Mouse (Mus musculus) thymus, postnatal 10 days (tissue): ENCODE results near the gene Xpr1.

Experiments
- DNase-seq, 2 experiments: peaks; one replicate each; pipeline ENCODE4 v3.0.0; 2021; ENCODE audit warnings: low spot score in 2 of 2

Xpr1 gene

DNA sequence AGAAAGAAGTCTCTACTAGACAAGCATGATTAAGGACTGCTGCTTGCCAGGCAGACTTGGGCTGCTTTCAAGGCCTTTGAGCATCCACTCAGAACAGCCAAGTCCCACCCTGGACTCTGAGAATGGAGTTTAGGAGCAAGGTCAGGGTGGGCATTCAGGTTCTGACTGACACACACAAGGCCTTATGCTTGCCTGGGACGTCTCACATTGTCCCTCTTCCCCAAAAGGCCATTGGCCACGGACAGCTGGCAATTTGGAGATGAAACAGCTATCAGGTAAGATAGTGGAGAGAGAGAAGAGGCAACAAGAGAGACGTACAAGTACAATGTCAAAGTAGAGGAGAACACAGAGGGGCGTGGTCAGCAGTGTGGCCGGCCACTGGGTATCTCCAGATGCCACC lies 165.6 kb downstream of the Xpr1 start:
- no peak for DNase-seq

DNA sequence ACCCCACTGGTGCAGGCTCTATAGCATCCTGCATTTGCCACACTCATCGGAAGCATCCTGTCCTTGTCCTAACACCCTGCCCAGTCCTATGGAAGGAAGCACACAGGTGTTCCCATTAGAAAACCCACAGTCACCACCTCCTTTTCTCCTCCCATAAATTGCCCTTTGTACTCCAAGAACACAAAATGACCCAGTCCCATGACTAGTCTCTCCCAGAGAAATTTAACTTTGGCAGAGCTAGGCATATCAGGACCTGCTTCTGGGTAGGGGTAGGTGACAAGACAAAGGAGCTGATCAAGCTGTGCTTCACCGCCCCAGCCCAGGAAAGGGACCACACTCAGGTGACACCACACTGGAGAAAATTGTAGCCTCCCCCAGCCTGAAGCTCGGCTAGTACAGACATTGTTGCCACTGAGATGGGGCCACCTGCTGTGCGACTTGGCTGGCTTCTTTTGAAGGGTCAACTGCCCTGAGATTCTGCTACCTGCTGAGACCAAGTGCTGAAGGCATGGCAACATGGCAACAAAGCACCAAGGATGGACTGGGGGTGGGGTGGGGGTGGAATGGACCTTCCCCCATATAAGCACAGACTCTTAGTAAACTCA lies 166.6 kb downstream of the Xpr1 start:
- DNase-seq, result no peak

DNA sequence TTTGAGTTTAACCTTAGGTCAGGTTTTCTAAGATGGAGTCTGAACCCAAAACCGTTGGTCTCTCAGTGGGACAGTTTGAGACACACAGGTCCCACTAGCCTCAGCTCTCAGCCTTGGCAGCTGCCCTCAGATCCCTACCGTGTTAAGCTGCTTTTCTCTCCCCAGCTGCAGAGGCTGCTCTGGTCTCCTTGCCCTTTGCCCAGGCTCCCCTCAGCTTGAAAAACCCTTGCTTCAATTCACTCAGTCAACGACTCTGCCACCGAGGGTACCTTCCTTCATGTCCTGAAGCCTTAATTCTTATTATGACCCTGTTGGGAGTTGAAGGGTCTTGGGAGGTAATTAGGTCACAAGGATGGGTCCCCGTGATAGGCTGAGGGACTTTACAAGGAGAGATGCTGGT lies 167.3 kb downstream of the Xpr1 start:
- DNase-seq, result no peak

DNA sequence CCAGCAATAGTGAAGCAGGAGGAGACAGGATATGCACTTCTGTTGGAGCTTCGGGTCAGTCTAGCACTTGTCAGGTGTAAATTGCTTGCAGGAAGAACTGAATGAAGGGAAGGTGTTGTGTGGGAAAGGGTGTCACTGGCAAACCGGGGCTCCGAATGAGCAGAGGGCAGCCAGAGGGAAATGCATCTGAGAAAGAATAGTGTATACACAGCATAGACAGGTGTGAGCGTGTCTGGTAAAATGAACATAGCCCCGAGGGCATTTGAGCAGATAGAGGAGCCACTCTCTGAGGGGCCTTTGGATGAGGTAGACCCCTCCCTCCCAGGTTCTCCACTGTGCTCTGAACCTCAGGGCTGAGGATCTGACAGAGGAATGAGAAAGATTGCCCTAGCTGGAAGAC lies 169.2 kb downstream of the Xpr1 start:
- no peak for DNase-seq

DNA sequence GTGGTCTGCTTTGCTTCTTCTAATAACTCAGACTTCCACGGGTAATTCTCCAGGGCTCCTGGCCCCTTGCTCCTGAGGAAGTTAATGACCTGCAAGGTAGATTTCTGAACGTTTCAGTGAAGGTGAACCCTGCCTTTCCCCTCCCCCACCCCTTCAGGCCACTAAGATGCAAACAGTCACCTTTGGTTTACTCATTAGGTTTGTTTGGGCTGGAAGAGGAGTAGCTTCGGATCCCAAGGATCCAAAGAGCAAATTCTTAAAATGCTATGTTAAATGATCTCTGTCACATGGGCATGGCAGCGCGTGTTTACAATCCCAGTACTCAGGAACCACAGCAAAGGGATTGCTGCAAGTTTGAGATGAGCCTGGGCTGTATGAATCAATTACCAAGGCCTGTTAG lies 169.8 kb downstream of the Xpr1 start:
- no peak for DNase-seq

DNA sequence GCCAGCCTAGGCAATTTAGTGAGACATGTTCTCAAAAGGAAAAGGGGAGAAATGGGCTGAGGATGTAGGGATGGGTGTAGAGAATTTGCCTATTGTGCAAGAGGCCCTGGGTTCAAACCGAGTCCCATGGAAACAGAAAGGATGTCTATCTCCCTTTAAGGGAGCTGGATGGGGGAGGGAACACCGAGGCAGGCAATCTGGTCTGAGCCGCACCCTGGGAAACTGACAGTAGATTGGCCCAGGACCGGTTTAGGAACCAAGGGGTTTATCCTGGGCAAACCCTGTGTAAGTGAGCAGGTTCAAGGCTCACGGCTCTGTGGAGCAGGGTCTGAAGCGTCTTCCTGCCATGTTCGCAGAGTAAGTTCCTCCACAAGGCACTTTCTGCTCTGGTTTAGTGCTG lies 171.7 kb downstream of the Xpr1 start:
- no peak for DNase-seq

DNA sequence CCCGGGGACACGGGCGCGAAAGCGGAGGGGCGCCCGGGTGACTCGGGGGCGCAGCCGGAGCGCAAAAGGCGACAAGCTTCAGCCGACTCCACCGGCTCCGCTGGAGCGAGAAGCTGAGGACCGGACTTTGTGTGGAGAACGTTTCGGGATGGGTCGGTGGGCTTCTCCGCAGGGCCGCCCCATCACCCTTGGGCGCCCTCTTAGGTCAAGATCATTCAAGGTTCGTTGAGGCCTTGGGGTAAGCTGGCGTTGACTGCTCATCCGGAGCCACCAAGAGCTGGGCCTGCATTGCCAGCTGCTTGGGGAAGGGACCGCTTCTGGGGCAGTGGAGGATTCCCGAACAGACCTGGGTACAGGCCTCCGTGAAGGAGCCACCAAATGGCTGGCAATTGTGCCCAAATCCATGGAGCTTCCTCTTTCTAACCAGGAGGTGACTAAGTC lies 172.4 kb downstream of the Xpr1 start:
- DNase-seq, result no peak

DNA sequence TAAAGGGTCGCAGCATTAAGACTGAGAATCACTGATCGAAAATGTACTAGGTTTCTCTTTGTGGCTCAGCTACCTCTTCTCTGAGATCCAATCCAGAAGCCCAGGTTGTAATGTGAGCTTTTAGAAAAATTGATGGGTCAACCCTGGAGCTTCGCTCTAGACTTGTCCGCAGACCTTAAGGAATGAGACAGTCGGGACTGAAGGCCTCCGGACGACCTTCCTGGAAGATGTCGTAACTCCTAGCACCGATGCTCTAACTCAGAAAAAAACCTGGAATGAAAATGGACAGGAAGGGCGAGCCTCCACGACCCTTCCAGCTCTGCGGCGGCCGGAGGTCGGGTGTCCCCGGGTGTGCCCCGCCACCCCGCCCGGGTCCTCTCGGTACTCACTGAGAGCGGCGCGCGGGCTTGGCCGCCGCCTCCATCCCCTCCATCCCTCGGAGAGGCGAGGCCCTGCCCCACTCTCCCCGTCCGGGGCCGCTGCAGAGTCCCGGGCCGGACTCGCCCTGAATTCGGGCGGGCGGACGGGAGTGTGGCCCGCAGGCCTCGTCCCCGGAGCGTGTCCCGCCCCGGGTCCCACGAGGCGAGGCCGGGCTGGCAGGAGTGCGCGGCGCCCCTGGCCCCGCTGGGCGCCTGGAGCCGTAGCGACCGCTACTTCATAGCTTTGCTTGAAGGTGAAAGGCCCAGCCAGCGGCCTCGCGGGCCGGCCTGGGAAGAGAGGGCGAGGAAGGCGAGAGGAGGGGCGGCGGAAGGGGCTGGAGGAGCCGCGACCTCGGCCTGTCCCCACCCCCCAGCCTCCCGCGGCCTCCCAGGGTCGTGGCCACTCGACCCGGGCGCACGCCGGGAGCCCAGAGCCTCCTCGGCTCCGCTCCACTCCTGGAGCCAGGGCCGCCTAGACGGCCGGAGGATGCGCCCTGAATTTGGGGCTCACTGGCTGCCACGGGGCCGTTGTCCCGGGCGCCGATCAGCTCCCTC lies 173.1 kb downstream of the Xpr1 start, which contains the start of gene BC034090:
TSS of gene BC034090 (minus strand) at position 648 of the 974 bp plus-strand sequence.
- DNase-seq, result no peak

DNA sequence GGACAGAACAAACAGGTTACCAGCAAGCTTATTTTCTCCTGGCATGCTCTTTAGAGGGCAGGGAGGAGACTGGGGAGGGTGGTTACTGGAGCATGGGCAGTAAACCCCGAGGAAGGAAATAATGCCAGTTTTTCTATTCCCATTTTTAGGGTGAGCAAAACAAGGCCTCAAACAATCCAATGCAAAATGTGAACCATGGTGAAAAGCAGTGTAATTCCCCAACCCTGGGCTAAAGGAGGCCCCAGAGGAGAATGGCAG lies 174.8 kb downstream of the Xpr1 start:
- no peak for DNase-seq

DNA sequence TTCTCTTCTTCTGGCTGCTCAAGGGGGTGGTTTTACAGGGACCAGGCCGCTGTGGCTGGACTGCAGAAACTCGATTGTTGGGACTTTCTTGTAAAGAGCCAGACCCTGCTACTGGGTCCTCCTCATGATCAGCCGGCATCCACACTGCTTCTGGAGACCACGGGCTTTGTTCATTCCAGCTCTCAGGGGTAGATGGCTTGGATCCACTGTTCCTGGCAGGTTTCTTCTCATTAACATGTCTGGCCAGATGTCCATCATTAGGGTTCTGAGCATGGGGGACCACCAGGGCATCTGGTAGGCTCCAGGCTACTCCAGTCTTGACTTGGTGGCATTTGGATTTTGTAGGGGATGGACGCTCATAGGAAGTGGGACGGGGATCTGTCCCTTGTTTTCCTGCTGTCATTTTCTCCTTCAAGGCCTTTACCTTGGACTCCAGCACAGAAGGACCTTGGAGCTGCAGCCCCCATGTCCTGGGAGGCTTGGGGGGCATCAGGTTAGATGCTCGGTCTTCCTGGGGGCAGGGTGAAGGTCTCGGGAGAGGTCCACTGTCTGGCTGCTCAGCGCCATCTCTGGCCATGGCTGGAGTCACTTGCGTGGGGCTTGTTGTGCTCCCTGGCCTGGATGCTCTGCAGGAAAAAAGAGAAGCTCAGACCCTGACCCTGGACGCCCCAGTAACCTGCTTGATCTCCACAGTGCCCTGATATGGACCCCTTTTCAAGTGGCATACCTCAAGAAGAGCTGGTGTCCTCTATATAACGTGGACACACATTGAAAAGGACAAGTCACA lies 175.3 kb downstream of the Xpr1 start:
- DNase-seq, result no peak

DNA sequence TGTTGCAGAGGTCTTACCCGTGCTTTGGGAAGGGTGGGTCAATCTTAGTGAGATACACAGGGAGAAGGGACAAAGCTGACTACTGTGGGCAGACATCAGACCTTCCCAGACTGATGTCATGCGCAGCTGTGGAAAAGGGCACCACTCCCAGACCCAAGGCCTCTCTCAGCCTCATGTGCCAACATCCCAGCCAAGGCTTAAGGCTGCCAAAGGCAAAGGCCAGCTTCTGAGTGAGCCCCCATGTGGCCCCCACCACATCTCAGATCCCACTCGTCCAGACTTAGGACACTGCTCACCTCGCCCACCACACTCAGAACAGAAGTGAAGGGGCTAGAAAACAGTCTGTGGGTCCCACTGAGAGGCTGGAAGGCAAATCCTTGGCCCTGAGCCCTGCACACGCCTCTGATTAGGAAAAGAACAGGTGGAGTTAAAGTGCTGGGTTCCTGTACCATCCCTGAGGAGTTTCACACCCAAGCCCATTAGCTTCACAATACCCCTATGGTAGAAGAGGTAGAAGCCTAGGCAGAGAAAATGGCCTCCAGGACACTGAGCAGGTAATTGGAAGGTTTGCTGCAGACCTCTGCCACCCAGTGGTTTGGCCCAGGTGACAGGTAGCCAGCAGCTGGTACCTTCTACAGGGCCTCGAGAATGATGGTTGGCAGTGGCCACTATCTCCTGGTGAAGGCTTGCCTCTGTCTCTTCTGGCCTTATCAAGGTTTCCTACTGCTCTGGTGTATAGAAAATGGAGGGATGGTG lies 177.1 kb downstream of the Xpr1 start:
- DNase-seq, result no peak

DNA sequence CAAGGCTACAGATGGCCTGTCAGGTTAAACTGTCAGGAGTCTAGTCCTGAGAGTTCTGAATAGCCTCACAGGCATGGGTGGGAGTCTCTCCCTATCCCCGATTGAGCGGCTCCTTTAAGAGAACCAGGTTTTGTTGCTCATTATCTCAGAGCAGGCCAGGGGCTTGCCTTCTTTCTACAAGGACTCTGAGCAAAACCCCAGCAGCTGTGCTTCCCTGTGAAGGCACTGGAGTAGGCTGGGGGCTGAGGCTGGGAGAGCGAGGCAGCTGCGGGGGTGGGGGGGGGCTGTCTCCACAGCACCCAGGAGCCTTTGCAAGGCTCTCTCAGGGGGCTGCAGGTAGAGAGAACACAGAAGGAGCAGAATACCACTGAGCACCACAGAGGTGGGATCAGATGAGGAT lies 178.0 kb downstream of the Xpr1 start:
- DNase-seq, result no peak

DNA sequence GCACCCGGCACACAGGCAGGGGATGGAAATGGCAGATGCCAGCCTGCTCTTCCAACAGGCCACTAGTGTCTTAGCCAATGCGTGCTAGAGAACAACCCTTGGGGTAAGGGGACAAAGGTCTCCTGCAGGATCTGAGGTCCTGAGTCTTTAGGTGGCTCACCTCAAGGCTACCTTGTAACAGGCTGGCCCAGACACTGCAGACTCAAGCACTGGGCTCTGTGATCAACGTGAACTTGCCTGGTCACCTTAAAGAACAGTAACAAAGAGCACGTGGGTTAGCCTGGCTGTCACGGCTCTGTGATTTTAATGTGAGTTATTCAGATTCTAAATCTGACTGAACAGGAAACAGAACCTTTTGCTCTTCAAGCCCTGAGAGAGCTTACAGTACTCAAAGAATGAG lies 179.1 kb downstream of the Xpr1 start:
- DNase-seq, result no peak

DNA sequence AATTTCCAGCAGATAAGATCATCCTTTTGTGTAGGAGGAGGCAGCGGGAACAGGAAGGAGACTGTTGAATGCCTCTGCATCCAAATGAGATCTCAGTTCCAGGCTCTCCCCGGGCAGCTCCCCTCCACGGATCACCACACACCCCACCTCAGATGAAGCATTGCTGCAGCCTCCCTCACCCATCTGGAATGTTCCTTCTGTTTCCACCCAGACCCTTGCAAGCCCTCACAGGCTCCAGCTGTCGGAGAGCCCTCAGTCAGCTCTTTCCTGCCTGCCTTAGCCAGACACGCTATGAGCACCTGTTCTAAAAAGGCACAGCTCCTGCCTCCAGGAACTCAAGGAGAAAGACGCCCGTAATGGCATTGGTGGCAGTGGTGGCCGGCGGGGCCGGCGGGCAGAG lies 179.8 kb downstream of the Xpr1 start:
- DNase-seq, result no peak

DNA sequence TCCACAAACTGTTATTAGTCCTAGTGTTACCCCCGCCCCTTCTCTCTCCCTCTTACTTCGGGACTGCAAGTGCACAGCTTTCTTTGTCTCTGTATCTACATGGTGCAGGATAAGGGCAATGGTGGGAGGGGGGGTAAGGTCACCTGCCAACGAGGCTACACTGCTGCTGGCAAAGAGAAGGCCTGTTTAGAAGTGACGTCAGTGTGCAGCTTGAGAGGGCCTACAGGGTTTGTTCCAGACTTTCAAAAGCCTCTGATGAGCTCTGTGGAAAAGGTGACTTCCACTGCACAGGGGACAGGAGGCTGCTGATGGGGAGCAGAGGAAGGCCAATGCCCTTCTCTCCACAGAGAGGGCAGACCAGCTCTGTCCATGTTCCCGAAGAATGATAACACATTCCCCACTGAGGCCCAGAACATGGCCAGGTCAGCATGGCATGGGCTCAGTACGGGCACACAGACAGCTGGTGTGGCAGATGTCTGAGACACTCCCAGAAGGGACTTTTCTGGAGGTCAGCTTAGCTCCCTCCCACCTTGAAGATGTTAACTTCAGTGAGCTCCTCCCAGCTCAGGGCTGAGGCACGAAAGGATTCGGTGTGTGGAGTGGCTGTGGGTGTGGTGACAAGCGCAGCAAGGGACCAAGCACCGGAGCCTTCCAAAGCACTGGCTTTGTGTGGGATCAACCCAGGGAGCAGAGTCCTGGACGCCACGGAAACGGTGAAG lies 180.8 kb downstream of the Xpr1 start:
- no peak for DNase-seq

DNA sequence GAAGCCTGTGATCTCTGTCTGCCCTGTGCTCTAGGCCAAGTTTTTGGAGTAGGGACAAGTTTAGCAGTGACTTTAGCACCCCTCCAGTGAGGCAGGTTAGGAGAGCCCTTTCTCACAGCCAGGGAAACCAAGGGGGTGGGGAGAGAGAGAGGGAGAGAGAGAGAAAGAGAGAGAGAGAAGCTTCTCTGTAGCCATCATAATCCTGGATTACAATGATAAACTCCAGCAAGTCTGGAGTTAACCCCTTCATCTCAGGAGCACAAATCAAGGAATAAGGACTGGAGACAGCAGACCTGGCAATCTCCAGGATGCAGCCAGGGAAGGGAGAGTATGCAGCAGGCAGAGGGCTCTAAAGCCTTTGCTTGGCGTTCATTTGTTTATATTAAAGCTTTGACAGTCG lies 181.6 kb downstream of the Xpr1 start:
- DNase-seq, result no peak

DNA sequence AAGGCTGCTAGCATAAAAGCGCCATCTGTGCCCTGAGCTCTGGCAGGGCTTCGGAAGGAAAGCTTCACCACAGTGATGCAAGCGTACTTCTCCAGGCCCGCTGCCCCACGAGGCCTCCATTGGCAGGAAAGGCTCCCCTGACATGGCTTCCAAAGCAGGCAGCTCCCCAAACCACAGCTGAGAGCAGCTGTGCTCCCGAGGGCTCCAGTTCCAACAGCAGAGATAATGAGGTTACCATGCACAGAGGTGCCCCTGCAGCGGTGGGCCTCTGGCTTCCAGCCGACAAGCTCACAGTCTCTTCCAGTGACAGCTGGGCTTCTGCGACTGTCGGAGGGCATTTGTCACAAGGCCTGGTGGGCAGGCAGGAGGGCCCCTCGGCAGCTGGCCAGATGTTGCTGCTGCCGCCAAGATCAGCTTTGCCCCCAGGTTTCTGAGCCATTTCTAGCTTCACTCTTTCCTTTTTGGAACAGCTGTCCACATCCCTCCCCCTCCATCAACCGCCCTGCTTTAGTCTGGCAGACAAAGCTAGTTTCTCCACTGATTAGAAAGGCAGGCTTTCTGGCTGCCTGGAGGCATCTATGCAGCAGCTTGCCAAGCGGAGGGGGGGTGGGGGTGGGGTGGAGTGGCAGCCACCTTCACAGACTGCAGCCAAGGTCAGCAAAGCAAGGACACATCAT lies 183.1 kb downstream of the Xpr1 start:
- DNase-seq, result peak; percentile 69

DNA sequence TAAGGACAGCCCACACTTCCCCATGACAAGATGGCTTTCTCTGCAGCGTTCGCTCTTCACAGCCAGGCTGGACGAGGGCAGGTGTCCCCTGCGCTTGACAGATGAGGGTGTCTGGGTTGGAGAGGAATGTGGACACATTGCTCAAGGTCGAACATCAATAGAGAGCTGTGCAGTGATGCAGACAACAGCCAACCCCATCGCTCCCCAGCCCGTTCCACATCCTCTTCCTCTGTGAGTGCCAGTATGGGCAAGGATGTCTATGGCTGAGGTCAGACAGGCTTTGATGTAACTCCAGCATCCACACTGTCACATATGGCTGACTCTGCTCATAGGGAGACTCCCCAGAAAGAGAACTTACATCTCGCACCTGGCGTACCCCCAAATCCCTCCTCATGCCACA lies 183.8 kb downstream of the Xpr1 start:
- DNase-seq, result no peak

DNA sequence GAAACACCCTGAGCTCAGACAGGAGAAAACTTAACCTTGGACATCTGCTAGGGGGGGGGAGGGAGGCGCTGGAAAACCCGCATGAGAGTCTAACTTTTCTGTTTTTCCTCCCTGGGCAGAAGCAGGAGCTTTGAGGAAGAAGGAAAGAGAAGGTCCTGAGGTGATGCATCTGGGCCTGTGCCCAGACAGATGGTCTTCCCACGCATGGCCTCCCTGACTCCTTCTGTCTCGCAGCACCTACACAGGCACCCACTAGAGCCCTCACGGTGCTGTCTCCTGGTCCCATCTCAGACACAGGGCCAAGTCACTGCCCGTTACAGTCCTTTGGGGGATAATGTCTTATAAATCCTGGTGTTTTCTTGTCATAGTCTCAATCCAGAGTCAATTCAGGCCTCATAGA lies 184.4 kb downstream of the Xpr1 start:
- DNase-seq, result no peak

DNA sequence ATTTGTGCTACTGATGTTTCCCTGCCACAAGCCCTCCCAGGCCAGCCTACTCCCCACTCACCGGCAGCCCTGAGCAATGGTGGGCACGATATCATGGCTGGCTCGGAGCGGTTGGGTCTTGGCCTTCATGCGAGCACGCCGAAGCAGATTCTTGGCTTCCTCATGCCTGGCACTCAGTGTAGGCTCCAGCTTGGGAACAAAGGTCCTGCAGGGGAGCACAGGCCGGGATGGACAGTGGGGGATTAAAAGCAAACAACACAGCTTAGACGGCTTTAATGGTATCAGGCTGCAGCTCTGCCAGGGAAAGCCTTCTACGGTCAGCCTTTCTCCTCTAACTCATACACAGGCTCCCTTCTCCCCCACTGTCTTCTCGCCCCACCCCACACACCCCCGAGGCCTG lies 184.8 kb downstream of the Xpr1 start:
- DNase-seq, result no peak
